In the genomic region with DNA sequence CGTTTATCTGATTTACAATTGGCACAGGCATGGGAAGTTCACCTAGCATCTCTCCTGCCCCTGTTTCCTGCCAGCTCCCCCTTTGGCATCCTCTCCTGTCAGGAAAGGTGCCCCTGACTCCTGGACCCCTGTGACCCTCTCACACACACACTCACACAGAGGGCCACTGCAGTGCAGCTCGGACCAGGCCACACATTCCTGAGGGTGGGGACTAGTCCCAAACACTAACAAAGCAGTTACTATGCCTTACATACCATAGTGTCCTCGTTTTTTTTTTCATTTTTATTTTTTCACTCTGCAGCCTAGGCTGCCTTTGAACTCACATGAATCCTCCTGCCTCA, we compare ENCODE assay signal across 10 mouse cellular contexts.
DNase-seq lines count a peak whose midpoint lies in the region; ATAC-seq lines count a peak whose summit lies in the region.
"Had no signal": no experiment of that assay in that cellular context is flagged by ENCODE, and none has a peak within 500 bp of the region (broad histone marks: within the 10 kb centered on the region; RNA-seq: fewer than 3 reads in every experiment).

No protein-coding gene starts in this region.

- H3K36me3 ChIP-seq in hindbrain, embryonic 11.5 days (ENCODE audit: control insufficient read depth, insufficient read depth, low read length) = no peaks in the 10 kb centered on the region
- no peaks in the 10 kb centered on the region for H3K36me3 ChIP-seq in hindbrain, embryonic 13.5 days
- H3K36me3 ChIP-seq in intestine, embryonic 14.5 days (ENCODE audit: control insufficient read depth, insufficient read depth, low read length) = no peaks in the 10 kb centered on the region

- H3K27ac ChIP-seq in hindbrain, embryonic 11.5 days (ENCODE audit: low read depth, low read length) = no peak overlapping the region
- no peak overlapping the region for H3K27ac ChIP-seq in hindbrain, embryonic 13.5 days
- H3K27ac ChIP-seq in intestine, embryonic 14.5 days (ENCODE audit: low read depth) = peak overlapping the region; percentile 54; the same call in 1 of the 2 replicates
- H3K27ac ChIP-seq: hindbrain, postnatal 0 days had no signal

- no peak overlapping the region for H3K9ac ChIP-seq in hindbrain, embryonic 11.5 days (ENCODE audit: low read depth, low read length)
- no peak overlapping the region for H3K9ac ChIP-seq in hindbrain, embryonic 13.5 days
- H3K9ac ChIP-seq in intestine, embryonic 14.5 days (ENCODE audit: low read length) = no peak overlapping the region

- H3K4me1 ChIP-seq in hindbrain, embryonic 11.5 days (replicated peaks; ENCODE audit: control insufficient read depth, insufficient read depth, low read length) = peaks cover 6% of the 10 kb centered on the region
- peaks cover 31% of the 10 kb centered on the region for H3K4me1 ChIP-seq in hindbrain, embryonic 13.5 days (replicated peaks)
- peaks cover 49% of the 10 kb centered on the region for H3K4me1 ChIP-seq in intestine, embryonic 14.5 days (replicated peaks; ENCODE audit: control insufficient read depth, insufficient read depth, low read length)

- no peak overlapping the region for H3K4me3 ChIP-seq in hindbrain, embryonic 11.5 days (ENCODE audit: low read depth, low read length)
- H3K4me3 ChIP-seq in hindbrain, embryonic 13.5 days = no peak overlapping the region
- no peak overlapping the region for H3K4me3 ChIP-seq in intestine, embryonic 14.5 days (ENCODE audit: low read depth, low read length)

- no peak for DNase-seq in hindbrain, embryonic 11.5 days (ENCODE audit: low spot score)
- peak; percentile 67 for DNase-seq in embryo, embryonic 10.5 days (ENCODE audit: low spot score)
- peak; percentile 56 for DNase-seq in intestine, embryonic 14.5 days (ENCODE audit: low spot score)
- DNase-seq in lung, postnatal 10 days = peak; percentile 47
- DNase-seq in left cerebral cortex, adult 8-10 months (ENCODE audit: low spot score in 2 of 2) = no peak
- no peak for DNase-seq in thymus, postnatal 36 days
- DNase-seq: adrenal gland, adult 2 months; cerebellum, adult 9-10 months had no signal

- WGBS in hindbrain, embryonic 11.5 days = 24% methylated on average over 3 of the region's 3 CpGs
- WGBS in hindbrain, embryonic 13.5 days = 21% methylated on average over 3 of the region's 3 CpGs
- 17% methylated on average over 3 of the region's 3 CpGs for WGBS in intestine, embryonic 14.5 days

- ATAC-seq in hindbrain, embryonic 11.5 days (ENCODE audit: low FRiP score) = 0 out of 2 replicates have a peak, but pooled peaks have one; percentile 34
- no peak for ATAC-seq in hindbrain, embryonic 13.5 days (ENCODE audit: low FRiP score)
- ATAC-seq in intestine, embryonic 14.5 days (replicated peaks; ENCODE audit: low FRiP score, low TSS enrichment, low read depth) = peak; percentile 79
- ATAC-seq: hindbrain, postnatal 0 days had no signal

- H3K9me3 ChIP-seq in hindbrain, embryonic 11.5 days (ENCODE audit: control insufficient read depth, low read length) = no peaks in the 10 kb centered on the region
- no peaks in the 10 kb centered on the region for H3K9me3 ChIP-seq in hindbrain, embryonic 13.5 days
- no peaks in the 10 kb centered on the region for H3K9me3 ChIP-seq in intestine, embryonic 14.5 days (ENCODE audit: control insufficient read depth, low read length)

- H3K27me3 ChIP-seq in hindbrain, embryonic 11.5 days (ENCODE audit: control insufficient read depth, insufficient read depth, low read length) = no peaks in the 10 kb centered on the region
- no peaks in the 10 kb centered on the region for H3K27me3 ChIP-seq in hindbrain, embryonic 13.5 days
- no peaks in the 10 kb centered on the region for H3K27me3 ChIP-seq in intestine, embryonic 14.5 days (replicated peaks; ENCODE audit: control insufficient read depth, insufficient read depth, low read length)

- no peak overlapping the region for H3K4me2 ChIP-seq in hindbrain, embryonic 11.5 days (replicated peaks; ENCODE audit: low read depth, low read length)
- no peak overlapping the region for H3K4me2 ChIP-seq in hindbrain, embryonic 13.5 days
- H3K4me2 ChIP-seq in intestine, embryonic 14.5 days (ENCODE audit: low read length) = no peak overlapping the region

Comparison
In these comparisons a context has a peak if more than half of its experiments do, and no peak if none do; other contexts are left out.
1. DNase-seq: peak in embryo, embryonic 10.5 days (single experiment), intestine, embryonic 14.5 days (single experiment) and lung, postnatal 10 days (single experiment); none in hindbrain, embryonic 11.5 days (single experiment), left cerebral cortex, adult 8-10 months (0 of 2) and thymus, postnatal 36 days (0 of 2).